Mouse (Mus musculus) neural tube, embryonic 11.5 days (tissue): ENCODE data around the gene Trappc3l. TPM values are rescaled to one million over a fixed set of nuclear protein-coding genes. Genes with fewer than 3 reads are reported as not detected.
A peak's percentile ranks its signal among the peaks of the same experiment; 100 is the strongest.

Source experiments
- ATAC-seq: fragments of 200-750 bp; cut with Nextera tagmentation; 2 replicates; pipeline ENCODE4 v1.8.0; 2017; ENCODE audit warnings: moderate number of reproducible peaks, mild to moderate bottlenecking, moderate TSS enrichment, moderate library complexity; ENCODE audit not compliant: insufficient read depth, low FRiP score, low TSS enrichment
- DNase-seq: peaks from one replicate; pipeline ENCODE4 v3.0.0-alpha.2; 2015; ENCODE audit warnings: low spot score
- H3K27ac ChIP-seq: fragments of 300-500 bp; sonication (generic); 2 replicates; pipeline ENCODE4 v1.5.1; 2014; ENCODE audit warnings: low read depth, mild to moderate bottlenecking, low read length
- H3K27me3 ChIP-seq: fragments of 300-500 bp; sonication (generic); 2 replicates; pipeline ENCODE4 v1.6.1; 2014; ENCODE audit warnings: mild to moderate bottlenecking, low read length, mixed read lengths; ENCODE audit not compliant: control insufficient read depth, insufficient read depth
- H3K36me3 ChIP-seq: fragments of 300-500 bp; sonication (generic); 2 replicates; pipeline ENCODE4 v1.6.1; 2014; ENCODE audit warnings: mild to moderate bottlenecking, low read length, moderate library complexity, mixed read lengths; ENCODE audit not compliant: control insufficient read depth, insufficient read depth
- H3K4me1 ChIP-seq: fragments of 300-500 bp; sonication (generic); 2 replicates; pipeline ENCODE4 v1.6.1; 2014; ENCODE audit warnings: low read length, mixed read lengths; ENCODE audit not compliant: control insufficient read depth, insufficient read depth
- H3K4me2 ChIP-seq: fragments of 300-500 bp; sonication (generic); 2 replicates; pipeline ENCODE4 v1.6.1; 2014; ENCODE audit warnings: low read depth, mild to moderate bottlenecking, moderate library complexity
- H3K4me3 ChIP-seq: fragments of 300-500 bp; sonication (generic); 2 replicates; pipeline ENCODE4 v1.5.1; 2014; ENCODE audit warnings: low read depth, low read length
- H3K9ac ChIP-seq: fragments of 300-500 bp; sonication (generic); 2 replicates; pipeline ENCODE4 v1.6.1; 2014; ENCODE audit warnings: mild to moderate bottlenecking, low read length
- H3K9me3 ChIP-seq: fragments of 300-500 bp; sonication (generic); 2 replicates; pipeline ENCODE4 v1.6.1; 2016; ENCODE audit warnings: low read length; ENCODE audit not compliant: control insufficient read depth
- WGBS: fragments of 180-500 bp; shearing (Covaris S2); extraction: QIAGEN DNeasy Blood & Tissue Kit; methylation state at CpG from one replicate; pipeline ENCODE4 v1.1.7; 2014; 5-methylcytosine and 5-hydroxymethylcytosine counted together
- polyA plus RNA-seq: library from polyadenylated mRNA; unstranded; fragments of >200 nt; fragmentation: Nextera tagmentation; extraction: Ambion mirVana; gene quantifications from 2 replicates; pipeline ENCODE4 v1.2.1, GENCODE M21; 2014

Trappc3l gene
- polyA plus RNA-seq, 1 experiment from 2014 or later: not detected

DNA sequence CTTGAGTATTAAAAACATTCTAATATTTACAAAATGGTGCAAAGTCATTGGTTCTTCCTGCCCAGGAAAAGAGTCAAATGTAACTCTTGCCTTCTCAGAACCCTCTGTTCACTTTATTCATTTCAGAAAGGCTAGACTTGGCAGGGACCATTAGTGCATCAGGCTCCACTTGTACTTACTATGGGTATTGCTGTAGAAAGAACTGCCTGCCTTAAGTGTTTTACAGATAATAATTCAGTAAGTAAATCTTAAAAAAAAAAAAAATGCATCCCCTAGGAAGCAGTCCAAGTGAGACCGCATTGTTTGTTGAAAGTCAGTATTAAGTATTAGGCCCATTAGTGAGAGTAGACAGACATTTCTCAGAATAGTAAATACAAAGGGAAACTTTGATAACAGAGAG, 49.1 kb downstream of the Trappc3l start:
- H3K4me1 ChIP-seq: no peaks in the 10 kb centered on the region
- H3K36me3 ChIP-seq: no peaks in the 10 kb centered on the region
- no peaks in the 10 kb centered on the region for H3K9me3 ChIP-seq
- H3K27ac ChIP-seq: no peak overlapping the region
- no peak for ATAC-seq
- no peak for DNase-seq
- no peak overlapping the region for H3K4me2 ChIP-seq
- 100% methylated on average over 1 of the region's 1 CpGs for WGBS
- H3K4me3 ChIP-seq: no peak overlapping the region
- no peak overlapping the region for H3K9ac ChIP-seq
- no peaks in the 10 kb centered on the region for H3K27me3 ChIP-seq

DNA sequence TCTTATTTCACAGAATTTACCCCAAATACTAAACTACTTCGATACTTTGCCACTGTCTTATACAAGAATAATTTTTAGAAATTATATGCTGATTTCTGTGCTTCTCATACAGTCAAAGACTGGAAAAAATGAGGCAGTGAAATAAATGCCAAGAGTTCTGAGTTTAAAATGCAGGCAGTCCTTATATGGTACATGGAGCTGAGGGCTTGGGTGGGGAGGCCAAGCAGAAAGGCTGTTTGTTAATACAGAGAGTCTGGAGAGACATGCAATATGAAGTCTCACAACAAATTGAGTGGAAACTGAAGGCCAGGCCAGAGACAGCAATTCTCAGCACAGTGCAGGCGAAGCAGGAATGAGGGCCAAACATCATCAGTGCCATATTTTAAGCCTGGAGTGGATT, 51.1 kb downstream of the Trappc3l start:
- ATAC-seq (no peak), DNase-seq (no peak)
- no peak overlapping the region for H3K27ac ChIP-seq
- H3K4me2 ChIP-seq: no peak overlapping the region
- WGBS: 86% methylated on average over 2 of the region's 2 CpGs
- H3K9me3 ChIP-seq: no peaks in the 10 kb centered on the region
- no peaks in the 10 kb centered on the region for H3K36me3 ChIP-seq
- H3K4me3 ChIP-seq: no peak overlapping the region
- no peaks in the 10 kb centered on the region for H3K27me3 ChIP-seq
- no peaks in the 10 kb centered on the region for H3K4me1 ChIP-seq
- no peak overlapping the region for H3K9ac ChIP-seq

DNA sequence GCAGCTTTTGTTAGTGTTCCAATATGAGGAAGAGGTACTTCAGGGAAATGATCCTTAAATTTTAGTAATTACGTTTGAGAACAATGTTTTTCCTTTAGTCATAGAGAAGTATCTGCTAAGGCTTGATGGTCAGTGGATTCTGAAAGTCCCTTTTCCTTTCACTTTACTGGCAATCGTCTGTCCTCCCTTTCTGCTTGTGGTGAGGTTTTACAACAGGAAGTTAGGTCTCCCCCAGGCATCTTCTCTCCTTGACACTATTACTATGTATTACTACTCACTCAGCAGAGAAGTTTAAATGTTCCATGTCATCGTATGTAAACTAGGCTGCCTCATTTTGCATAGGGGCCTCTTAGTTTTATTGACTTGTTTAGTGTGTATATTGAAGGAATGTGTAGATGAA, 52.1 kb downstream of the Trappc3l start:
- 59% methylated on average over 3 of the region's 3 CpGs for WGBS
- Histone ChIP-seq H3K27ac (no peak overlapping the region), H3K27me3 (no peaks in the 10 kb centered on the region), H3K4me1 (no peaks in the 10 kb centered on the region), H3K9ac (no peak overlapping the region), H3K9me3 (no peaks in the 10 kb centered on the region), H3K4me2 (no peak overlapping the region), H3K36me3 (no peaks in the 10 kb centered on the region), H3K4me3 (no peak overlapping the region)
- DNase-seq (no peak), ATAC-seq (no peak)

DNA sequence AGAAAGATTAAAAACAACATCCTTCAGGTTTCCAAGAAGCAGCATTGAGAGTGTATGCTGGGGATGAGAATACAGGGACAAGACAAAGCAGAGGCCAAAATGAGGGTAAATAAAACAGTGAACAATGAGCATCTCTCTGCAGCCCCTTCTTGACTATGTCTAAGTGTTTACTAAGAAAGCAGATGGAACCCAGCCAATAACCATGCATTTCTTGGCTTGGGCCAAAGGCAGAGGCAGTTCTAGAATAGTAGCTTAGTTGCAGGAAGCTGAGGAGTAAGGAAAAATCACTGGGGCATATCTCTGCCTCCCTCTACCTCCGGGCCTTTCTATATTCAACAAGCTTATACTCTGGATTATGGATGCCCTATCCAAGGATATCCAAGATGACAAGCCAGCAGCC, 53.1 kb downstream of the Trappc3l start:
- no peak for ATAC-seq
- Histone ChIP-seq H3K36me3 (no peaks in the 10 kb centered on the region), H3K4me1 (no peaks in the 10 kb centered on the region), H3K9me3 (no peaks in the 10 kb centered on the region), H3K4me2 (no peak overlapping the region), H3K9ac (no peak overlapping the region), H3K27me3 (no peaks in the 10 kb centered on the region), H3K4me3 (no peak overlapping the region), H3K27ac (no peak overlapping the region)
- DNase-seq: no peak
- 91% methylated on average over 1 of the region's 1 CpGs for WGBS

DNA sequence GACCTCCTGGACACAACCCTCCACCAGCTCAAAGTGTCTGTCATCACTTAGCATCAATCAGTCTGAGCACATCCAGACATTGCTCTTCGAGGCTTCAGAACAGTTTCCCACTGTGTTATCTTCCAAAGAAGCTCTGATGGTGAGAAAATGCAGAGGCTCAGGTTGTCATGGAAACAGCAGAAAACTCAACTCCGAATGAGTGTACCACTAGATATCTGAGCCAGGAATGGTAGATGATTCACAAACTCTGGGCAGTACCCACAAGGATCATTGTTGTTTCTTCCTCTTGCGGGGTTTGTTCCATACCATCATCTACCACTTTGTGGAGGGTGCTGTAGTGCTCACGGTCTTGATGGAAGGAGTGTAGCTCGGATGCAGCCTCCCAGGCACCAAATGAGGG, 54.5 kb downstream of the Trappc3l start:
- ATAC-seq (no peak), DNase-seq (no peak)
- H3K9ac ChIP-seq: no peak overlapping the region
- no peak overlapping the region for H3K27ac ChIP-seq
- no peaks in the 10 kb centered on the region for H3K27me3 ChIP-seq
- no peak overlapping the region for H3K4me2 ChIP-seq
- no peaks in the 10 kb centered on the region for H3K9me3 ChIP-seq
- WGBS: 77% methylated on average over 5 of the region's 5 CpGs
- no peaks in the 10 kb centered on the region for H3K36me3 ChIP-seq
- no peaks in the 10 kb centered on the region for H3K4me1 ChIP-seq
- H3K4me3 ChIP-seq: no peak overlapping the region

DNA sequence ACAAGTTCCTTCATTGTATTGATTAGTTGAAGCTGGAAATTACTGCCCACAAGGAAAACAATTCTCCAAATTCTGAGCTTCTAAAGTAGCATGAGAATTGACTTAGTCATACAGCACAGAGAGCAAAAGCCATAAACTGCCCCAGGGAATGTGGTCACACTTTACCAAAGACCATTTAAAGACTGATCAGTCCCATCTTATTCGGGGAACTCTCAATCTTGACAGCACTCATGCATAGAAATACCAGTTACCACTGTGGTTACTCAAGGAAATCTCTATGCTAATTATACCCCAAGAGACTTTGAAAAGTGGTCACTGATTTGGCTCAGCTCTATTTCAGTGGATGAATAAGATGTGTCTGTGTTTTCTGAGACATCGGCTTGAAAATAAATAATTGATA, 57.8 kb downstream of the Trappc3l start:
- WGBS: 77% methylated on average over 2 of the region's 2 CpGs
- ATAC-seq (no peak), DNase-seq (no peak)
- no peak overlapping the region for H3K9ac ChIP-seq
- no peak overlapping the region for H3K4me2 ChIP-seq
- H3K4me3 ChIP-seq: no peak overlapping the region
- no peaks in the 10 kb centered on the region for H3K4me1 ChIP-seq
- H3K36me3 ChIP-seq: no peaks in the 10 kb centered on the region
- H3K9me3 ChIP-seq: no peaks in the 10 kb centered on the region
- no peaks in the 10 kb centered on the region for H3K27me3 ChIP-seq
- no peak overlapping the region for H3K27ac ChIP-seq

DNA sequence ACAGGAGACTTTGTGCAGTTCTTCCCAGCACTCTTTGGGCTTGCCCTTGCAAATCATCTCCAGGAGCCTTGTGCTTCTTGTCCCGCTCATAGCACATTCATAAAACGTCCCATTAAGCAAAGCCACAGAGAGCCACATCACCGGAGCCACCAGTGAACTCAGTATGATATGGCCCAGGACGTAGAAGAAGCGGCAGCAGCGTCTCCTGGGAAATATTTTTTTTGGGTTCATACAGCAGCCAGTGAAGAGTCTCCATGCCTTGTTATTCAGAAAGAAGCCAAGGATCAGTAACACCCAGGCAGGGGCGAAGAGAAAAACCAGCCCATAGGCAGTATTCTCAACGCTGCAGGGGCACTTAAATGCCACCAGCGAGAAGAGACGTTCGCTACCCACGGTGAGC, 58.6 kb downstream of the Trappc3l start:
- Histone ChIP-seq H3K4me3 (no peak overlapping the region), H3K36me3 (no peaks in the 10 kb centered on the region), H3K27ac (no peak overlapping the region), H3K4me1 (no peaks in the 10 kb centered on the region), H3K9me3 (no peaks in the 10 kb centered on the region), H3K27me3 (no peaks in the 10 kb centered on the region), H3K9ac (no peak overlapping the region), H3K4me2 (no peak overlapping the region; the same call in 1 of the 2 replicates)
- ATAC-seq (no peak), DNase-seq (no peak)
- WGBS: 70% methylated on average over 12 of the region's 12 CpGs

DNA sequence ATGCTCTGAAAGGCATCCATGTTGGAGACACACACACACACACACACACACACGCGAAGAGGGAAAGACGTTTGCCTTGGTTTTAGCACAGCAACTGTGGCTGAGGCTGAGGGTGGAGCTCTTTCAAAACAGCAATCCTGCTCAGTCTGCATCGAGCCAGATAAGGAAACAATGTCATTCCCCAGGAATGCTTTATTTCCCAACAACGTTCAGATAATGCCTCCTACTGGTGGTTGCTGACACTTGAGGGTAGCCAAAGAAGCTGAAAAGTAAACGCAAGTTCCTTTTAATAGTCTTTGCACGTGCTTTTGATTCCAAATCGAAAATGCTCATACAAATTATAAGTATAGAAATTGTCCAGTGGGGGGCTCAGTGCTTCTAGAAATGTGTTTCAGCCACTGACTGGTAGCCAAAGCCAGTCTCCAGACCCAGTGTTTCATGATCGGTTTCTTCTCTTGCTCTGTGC, 59.1 kb downstream of the Trappc3l start, which contains the start of gene Calhm5:
Calhm5 (minus strand) TSS at position 102 of the 466 bp plus-strand sequence.
- Histone ChIP-seq H3K27me3 (no peaks in the 10 kb centered on the region), H3K36me3 (no peaks in the 10 kb centered on the region), H3K9me3 (no peaks in the 10 kb centered on the region), H3K4me1 (no peaks in the 10 kb centered on the region), H3K4me2 (no peak within 1 kb of the TSS; the same call in 1 of the 2 replicates), H3K27ac (no peak within 1 kb of the TSS), H3K4me3 (no peak within 1 kb of the TSS), H3K9ac (no peak within 1 kb of the TSS)
- DNase-seq (peak; percentile 24), ATAC-seq (no peak)
- 39% methylated on average over 9 of the region's 9 CpGs for WGBS

DNA sequence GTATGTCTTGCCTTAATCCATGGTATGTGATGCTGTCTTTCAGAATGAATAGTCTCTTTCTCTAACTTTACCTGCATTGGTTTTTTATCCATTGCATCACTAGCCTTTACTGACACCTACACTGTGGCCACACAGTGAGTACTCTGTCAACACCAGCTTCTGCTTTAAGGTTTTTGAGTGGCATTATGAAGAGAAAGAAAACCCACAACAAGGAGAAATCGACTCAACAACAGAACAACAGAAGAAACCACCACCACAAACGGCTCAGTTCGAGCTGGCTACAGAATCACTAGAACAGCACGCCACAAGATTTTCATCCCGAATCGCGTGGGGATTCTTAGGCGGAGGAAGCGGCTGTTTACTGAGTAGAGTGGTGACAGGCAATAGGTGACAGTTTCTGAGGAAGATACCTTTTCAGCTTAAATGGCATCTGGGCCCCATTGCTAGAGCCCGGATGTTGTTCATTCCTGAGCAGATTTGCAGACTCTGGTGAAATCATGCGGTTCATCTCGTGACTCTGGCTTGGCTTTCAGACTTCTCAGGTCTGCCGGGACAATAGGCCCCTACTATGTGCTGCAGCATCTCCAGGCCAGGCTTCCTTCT, 73.6 kb downstream of the Trappc3l start:
- no peaks in the 10 kb centered on the region for H3K9me3 ChIP-seq
- WGBS: 91% methylated on average over 13 of the region's 13 CpGs

More for the DNA sequence above, 73.6 kb downstream of the Trappc3l start:
- Histone ChIP-seq H3K4me3 (no peak overlapping the region), H3K27ac (no peak overlapping the region), H3K4me2 (no peak overlapping the region), H3K36me3 (no peaks in the 10 kb centered on the region), H3K4me1 (no peaks in the 10 kb centered on the region), H3K9ac (no peak overlapping the region), H3K27me3 (no peaks in the 10 kb centered on the region)
- no peak for DNase-seq
- ATAC-seq: no peak
